Mouse (Mus musculus): ENCODE measurements around the gene Ly6g6c.

Ly6g6c gene

GRCm38 (mm10) chr17:35097164-35097655, 32.0 kb downstream of the Ly6g6c start:
- ChIA-PET POLR2A (interaction anchor here in 3 of 4 experiments (0.5 to 2.6 kb wide), 44 partner anchors 8 to 147 kb away, joined by 3 to 13 read pairs (median 4); partner anchors contain the start of genes D17H6S53E (in 2 of the 3), Ddx39b (in 2 of the 3), Ly6g6e (in 2 of the 3) and Sapcd1 (in 2 of the 3)), CTCF (interaction anchor here in 2 of 4 experiments (0.6 to 4.6 kb wide), 23 partner anchors 8 to 666 kb away, joined by 3 to 28 read pairs (median 4); partner anchors contain the start of genes Gpank1 (in 2 of the 2), Abhd16a (in 1 of the 2), Ly6g5c (in 1 of the 2) and Ly6g6f (in 1 of the 2))

- CTCF ChIA-PET, result interaction anchor here in 2 of 4 experiments (0.6 to 4.6 kb wide), 4 partner anchors 13 to 149 kb away, joined by 5 to 28 read pairs (median 6); partner anchors contain the start of genes Abhd16a (in 1 of the 2) and Ly6g6f (in 1 of the 2)
- POLR2A ChIA-PET, result interaction anchor here in 3 of 4 experiments (0.5 to 4.7 kb wide), 12 partner anchors 10 to 148 kb away, joined by 3 to 13 read pairs (median 4); partner anchors contain the start of genes Apom (in 1 of the 3), Clic1 (in 1 of the 3), D17H6S53E (in 1 of the 3) and Ddah2 (in 1 of the 3)
Measured at GRCm38 (mm10) chr17:35100196-35100765, 35.1 kb downstream of the Ly6g6c start.

GRCm38 (mm10) chr17:35101161-35101560, 36.0 kb downstream of the Ly6g6c start:
- POLR2A ChIA-PET, result interaction anchor here in 3 of 4 experiments (0.7 to 4.7 kb wide), 11 partner anchors 10 to 148 kb away, joined by 3 to 13 read pairs (median 5); partner anchors contain the start of genes Apom (in 1 of the 3), Csnk2b (in 1 of the 3), D17H6S53E (in 1 of the 3) and Gpank1 (in 1 of the 3)
- CTCF ChIA-PET, result interaction anchor here in 2 of 4 experiments (0.8 to 1.6 kb wide), 4 partner anchors 11 to 80 kb away, joined by 3 to 5 read pairs (median 4); no protein-coding TSS in a partner anchor

GRCm38 (mm10) chr17:35102299-35102698, 37.1 kb downstream of the Ly6g6c start:
- ChIA-PET CTCF (interaction anchor here in 1 of 4 experiments (0.8 to 1.6 kb wide), 4 partner anchors 10 to 81 kb away, joined by 3 to 5 read pairs (median 4); no protein-coding TSS in a partner anchor), POLR2A (interaction anchor here in 2 of 4 experiments (0.6 to 4.7 kb wide), 12 partner anchors 9 to 150 kb away, joined by 3 to 13 read pairs (median 4); partner anchors contain the start of genes Apom (in 1 of the 2), Csnk2b (in 1 of the 2), Gpank1 (in 1 of the 2) and Msh5 (in 1 of the 2))

- ChIA-PET POLR2A (interaction anchor here in 2 of 4 experiments (0.6 to 4.7 kb wide), 8 partner anchors 8 to 151 kb away, joined by 3 to 13 read pairs (median 4); partner anchors contain the start of genes Gpank1 (in 1 of the 2) and Ly6g5b (in 1 of the 2)), CTCF (interaction anchor here in 1 of 4 experiments (1.4 to 1.6 kb wide), 2 partner anchors 11 to 82 kb away, joined by 3 to 5 read pairs; no protein-coding TSS in a partner anchor)
Measured at GRCm38 (mm10) chr17:35103221-35103690, 38.1 kb downstream of the Ly6g6c start.

- CTCF ChIA-PET, result interaction anchor here in 2 of 4 experiments (0.6 to 3.3 kb wide), 2 partner anchors 83 kb away, joined by 3 to 16 read pairs; no protein-coding TSS in a partner anchor
- POLR2A ChIA-PET, result interaction anchor here in 3 of 4 experiments (0.8 to 1.4 kb wide), 4 partner anchors 10 to 50 kb away, joined by 3 to 4 read pairs (median 3); partner anchors contain the start of genes Gpank1 (in 1 of the 3) and Ly6g6f (in 1 of the 3)
Measured at GRCm38 (mm10) chr17:35104079-35104478, 38.9 kb downstream of the Ly6g6c start.

GRCm38 (mm10) chr17:35104754-35105153, 39.6 kb downstream of the Ly6g6c start:
- ChIA-PET CTCF (interaction anchor here in 2 of 4 experiments (1.4 to 3.3 kb wide), 3 partner anchors 8 to 83 kb away, joined by 6 to 16 read pairs (median 10); no protein-coding TSS in a partner anchor), POLR2A (interaction anchor here (0.5 to 1.4 kb wide), 5 partner anchors 11 to 458 kb away, joined by 3 to 6 read pairs (median 4); partner anchors contain the start of genes Atf6b (in 1 of the 4) and Ly6g6f (in 1 of the 4))

- POLR2A ChIA-PET, result interaction anchor here in 3 of 4 experiments (0.6 to 2.4 kb wide), 10 partner anchors 9 to 987 kb away, joined by 3 to 13 read pairs (median 4); partner anchors contain the start of genes Gpank1 (in 1 of the 3) and H2-DMa (in 1 of the 3)
- CTCF ChIA-PET, result interaction anchor here in 3 of 4 experiments (0.7 to 3.3 kb wide), 6 partner anchors 9 to 408 kb away, joined by 3 to 16 read pairs (median 5); no protein-coding TSS in a partner anchor
Measured at GRCm38 (mm10) chr17:35105740-35106389, 40.7 kb downstream of the Ly6g6c start.

GRCm38 (mm10) chr17:35106522-35106921, 41.3 kb downstream of the Ly6g6c start:
- ChIA-PET CTCF (interaction anchor here in 2 of 4 experiments (0.7 to 3.3 kb wide), 5 partner anchors 85 to 408 kb away, joined by 3 to 16 read pairs (median 4); no protein-coding TSS in a partner anchor), POLR2A (interaction anchor here in 3 of 4 experiments (0.5 to 2.4 kb wide), 16 partner anchors 8 to 987 kb away, joined by 3 to 13 read pairs (median 3); partner anchors contain the start of genes Gpank1 (in 1 of the 3) and H2-DMa (in 1 of the 3))

GRCm38 (mm10) chr17:35108097-35108496, 42.9 kb downstream of the Ly6g6c start, which contains the start of gene Ly6g5c:
TSS of gene Ly6g5c (plus strand) at chr17:35108279.
- CTCF ChIA-PET, result interaction anchor here in 2 of 4 experiments (0.5 to 1.0 kb wide), 3 partner anchors 11 to 102 kb away, joined by 7 to 14 read pairs (median 8); no protein-coding TSS in a partner anchor

GRCm38 (mm10) chr17:35111774-35112173, 46.6 kb downstream of the Ly6g6c start:
- ChIA-PET CTCF (interaction anchor here in 3 of 4 experiments (0.6 to 2.4 kb wide), 4 partner anchors 10 to 885 kb away, joined by 3 to 6 read pairs (median 5); no protein-coding TSS in a partner anchor), POLR2A (interaction anchor here in 2 of 4 experiments (0.6 to 3.7 kb wide), 10 partner anchors 9 to 159 kb away, joined by 3 to 19 read pairs (median 4); partner anchors contain the start of genes Csnk2b (in 2 of the 2), D17H6S53E (in 2 of the 2), Gpank1 (in 2 of the 2) and Apom (in 1 of the 2))

More at GRCm38 (mm10) chr17:35108097-35108496, 42.9 kb downstream of the Ly6g6c start, which contains the start of gene Ly6g5c:
- POLR2A ChIA-PET, result interaction anchor here in 3 of 4 experiments (0.6 to 1.9 kb wide), 9 partner anchors 9 to 1152 kb away, joined by 3 to 10 read pairs (median 4); partner anchors contain the start of genes Csnk2b (in 1 of the 3) and Gpank1 (in 1 of the 3)

- CTCF ChIA-PET, result interaction anchor here in 3 of 4 experiments (0.6 to 1.4 kb wide), 3 partner anchors 12 to 159 kb away, joined by 3 read pairs; no protein-coding TSS in a partner anchor
Measured at GRCm38 (mm10) chr17:35115046-35116019, 50.1 kb downstream of the Ly6g6c start, which contains the start of gene Ly6g5b. TSS of gene Ly6g5b (minus strand) at chr17:35115428.

More at GRCm38 (mm10) chr17:35115046-35116019, 50.1 kb downstream of the Ly6g6c start, which contains the start of gene Ly6g5b:
- POLR2A ChIA-PET, result interaction anchor here in 2 of 4 experiments (0.7 to 2.3 kb wide), 6 partner anchors 9 to 51 kb away, joined by 3 to 15 read pairs (median 3); partner anchors contain the start of gene D17H6S53E (in 1 of the 2)
